Mouse (Mus musculus) lung, postnatal 36 days (tissue): ENCODE data around the gene Atoh1.
A peak's percentile ranks its signal among the peaks of the same experiment; 100 is the strongest.

Experiments
- DNase-seq: peaks from one replicate; pipeline ENCODE4 v3.0.0; 2022; ENCODE audit warnings: mixed read lengths

Atoh1 gene

DNA sequence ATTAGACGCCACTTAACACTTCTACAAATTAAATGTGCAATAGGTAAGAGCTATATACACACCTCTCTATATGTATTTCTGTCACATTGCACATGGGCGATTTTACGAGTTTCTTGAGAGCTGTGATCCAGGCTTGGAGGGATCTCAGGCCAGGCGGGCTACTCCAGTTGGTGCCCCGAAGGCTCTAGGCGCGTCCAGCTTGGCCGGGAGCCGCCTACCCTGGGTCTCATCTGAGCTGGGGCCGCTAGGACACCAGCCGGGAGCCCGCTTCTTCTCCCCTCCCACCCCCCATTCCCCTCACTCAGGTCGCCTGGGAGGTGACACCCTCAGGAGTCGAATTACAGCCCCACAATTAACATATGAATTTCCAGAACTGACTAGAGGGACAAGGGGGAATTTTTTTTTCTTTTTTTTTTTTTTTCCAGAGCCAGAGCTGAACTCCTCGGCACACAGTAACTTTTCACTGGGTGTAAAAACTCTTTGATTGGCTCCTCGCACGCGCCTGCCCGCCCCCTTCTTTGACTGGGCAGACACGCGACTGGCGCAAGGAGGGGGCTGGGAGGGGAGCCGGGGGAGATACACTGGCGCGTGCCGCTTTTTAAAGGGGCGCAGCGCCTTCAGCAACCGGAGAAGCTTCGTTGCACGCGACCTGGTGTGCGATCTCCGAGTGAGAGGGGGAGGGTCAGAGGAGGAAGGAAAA lies at the start of gene Atoh1:
TSS of gene Atoh1 (plus strand) at position 627 of the 700 bp plus-strand sequence.
- peak; percentile 30 for DNase-seq

DNA sequence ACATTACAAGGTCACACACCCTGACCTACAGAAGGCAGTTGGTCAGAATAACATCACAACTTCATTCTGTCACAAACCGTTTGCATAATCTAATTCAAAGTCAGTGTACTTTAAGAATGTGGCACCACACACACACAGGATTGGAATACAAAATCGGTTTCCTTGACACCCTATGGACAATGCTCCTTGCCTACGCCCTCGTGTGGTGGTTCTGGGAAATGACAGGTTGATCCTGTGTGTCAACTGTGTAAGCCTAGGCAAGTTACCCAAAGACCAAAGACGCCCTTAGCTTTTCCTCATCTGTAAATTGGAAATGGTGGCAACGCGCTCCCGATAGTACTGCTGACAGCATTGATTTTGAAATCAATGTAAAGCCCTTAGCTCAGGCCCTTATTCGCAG lies 45.0 kb upstream of the Atoh1 start:
- peak; percentile 30 for DNase-seq

DNA sequence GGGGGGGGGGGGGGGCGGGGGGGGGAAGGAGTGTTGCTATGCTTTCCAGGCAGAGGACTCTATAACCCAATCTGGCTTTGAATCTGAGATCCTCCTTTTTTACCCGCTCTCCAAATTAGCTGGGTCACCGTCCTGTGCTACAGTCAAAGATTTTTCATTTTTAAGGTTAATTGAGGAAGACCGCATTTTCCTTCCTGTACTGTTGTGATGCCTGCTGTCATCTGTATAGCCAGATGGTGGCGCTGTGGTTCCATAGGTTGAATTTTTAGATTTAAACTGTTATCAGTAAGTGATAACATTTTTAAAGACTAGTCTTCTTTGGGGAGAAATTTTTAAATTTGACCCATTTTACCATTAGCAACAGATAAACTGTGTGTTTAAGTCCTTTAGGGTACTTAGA lies 44.0 kb upstream of the Atoh1 start:
- DNase-seq: peak; percentile 22

DNA sequence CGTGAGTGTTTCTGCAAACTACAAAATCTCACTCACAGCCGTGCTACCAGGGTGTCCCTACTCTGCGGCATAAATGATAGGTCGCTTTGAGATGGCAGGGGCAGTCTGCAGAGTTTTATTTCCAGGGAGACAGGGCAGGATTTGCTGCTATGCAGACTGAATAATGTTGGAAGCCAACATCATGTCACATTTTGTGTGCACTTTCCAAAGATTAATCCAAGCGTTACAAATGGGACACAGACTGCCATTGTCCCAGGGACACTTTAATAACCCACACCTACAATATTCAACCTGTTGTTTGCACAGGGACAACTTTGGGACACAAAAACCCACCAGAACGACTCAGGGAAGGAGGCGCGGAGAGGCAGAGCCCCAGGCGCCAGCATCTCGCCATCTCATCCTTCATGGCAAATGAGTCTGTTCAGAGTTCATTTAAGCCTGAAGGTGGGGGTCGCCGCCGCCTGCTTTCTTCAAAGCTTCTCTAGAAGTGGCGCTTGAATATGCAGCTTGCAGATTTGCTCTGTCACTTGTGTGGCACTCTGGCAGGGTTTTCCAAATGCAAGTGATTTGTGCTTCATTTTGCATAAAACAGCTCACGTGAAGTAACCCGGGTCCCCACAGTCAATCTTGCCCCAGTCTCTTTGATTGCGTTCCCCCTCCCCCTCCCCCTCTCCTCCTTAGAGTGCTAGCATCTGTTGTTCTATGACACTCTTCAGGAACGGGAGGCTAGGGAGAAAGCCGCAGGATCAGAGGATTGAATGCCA lies 40.6 kb upstream of the Atoh1 start:
- no peak for DNase-seq

DNA sequence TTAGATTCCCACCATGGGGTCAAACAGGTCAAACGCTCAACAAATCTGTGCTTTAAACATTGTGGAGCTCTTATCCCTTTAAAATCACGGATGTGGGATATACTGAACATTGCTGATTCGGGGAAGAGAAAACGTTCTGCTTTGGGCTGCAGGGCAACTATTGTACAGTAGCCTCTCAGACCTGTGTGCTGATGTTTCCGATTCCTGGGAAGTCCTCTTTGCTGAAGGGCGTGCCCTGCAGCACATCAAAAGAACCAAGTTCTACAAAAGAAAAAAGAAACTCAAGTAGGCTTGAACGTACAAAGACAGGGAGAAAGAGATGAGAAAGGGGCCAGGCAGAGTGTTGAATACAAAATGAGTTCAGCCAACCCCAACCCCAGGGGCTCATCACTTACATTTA lies 34.2 kb upstream of the Atoh1 start:
- DNase-seq: no peak

DNA sequence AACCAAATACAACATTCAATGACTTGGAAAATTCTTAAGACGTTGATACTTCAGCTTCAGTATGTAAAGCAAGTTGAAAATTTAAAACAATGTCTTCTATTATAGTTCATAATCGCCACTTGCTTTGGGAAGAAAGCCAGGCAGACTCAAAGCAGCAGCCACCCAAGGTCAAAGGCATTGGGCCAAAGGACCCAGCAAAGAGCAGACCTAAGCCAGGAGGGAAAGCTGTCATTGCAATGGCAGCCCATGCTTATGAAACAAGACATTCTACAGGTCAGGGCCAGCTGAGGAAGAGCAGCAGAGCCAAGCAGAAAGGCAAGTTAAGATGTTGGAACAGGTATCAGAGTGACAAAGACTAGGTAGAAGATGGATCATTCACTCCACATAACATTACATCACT lies 25.3 kb upstream of the Atoh1 start:
- DNase-seq: no peak

DNA sequence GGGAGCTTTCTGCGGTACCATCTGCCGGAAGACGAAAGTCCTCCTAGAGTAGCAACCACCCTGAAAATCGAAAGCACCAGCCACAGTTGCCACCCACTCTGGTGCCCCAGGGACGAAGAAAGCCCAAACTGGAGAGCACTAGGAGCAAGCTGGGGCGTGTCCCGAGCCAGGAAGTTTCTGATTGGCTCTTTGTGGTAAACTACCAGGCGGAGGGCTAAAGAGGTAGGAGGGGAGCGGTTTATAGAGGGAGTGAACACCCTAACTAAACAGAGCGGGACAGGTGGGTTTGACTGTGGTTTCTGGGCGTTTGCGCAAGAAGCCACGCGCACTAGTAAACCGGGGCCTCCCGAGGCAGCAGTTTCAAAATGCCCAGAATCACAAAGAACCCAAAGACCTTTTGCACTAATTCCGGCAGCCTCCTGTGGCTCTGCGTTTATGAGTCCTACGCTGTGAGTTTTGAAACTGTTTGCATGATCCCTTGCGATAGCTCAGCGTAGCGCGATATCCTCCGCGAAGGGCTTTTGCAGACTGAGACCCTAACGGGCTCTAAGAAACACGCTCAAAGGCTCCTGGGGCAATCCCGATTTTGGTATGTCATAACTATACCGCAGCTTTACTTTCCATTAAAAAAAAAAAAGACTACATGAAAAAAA lies 1.0 kb upstream of the Atoh1 start:
- peak; percentile 66 for DNase-seq

DNA sequence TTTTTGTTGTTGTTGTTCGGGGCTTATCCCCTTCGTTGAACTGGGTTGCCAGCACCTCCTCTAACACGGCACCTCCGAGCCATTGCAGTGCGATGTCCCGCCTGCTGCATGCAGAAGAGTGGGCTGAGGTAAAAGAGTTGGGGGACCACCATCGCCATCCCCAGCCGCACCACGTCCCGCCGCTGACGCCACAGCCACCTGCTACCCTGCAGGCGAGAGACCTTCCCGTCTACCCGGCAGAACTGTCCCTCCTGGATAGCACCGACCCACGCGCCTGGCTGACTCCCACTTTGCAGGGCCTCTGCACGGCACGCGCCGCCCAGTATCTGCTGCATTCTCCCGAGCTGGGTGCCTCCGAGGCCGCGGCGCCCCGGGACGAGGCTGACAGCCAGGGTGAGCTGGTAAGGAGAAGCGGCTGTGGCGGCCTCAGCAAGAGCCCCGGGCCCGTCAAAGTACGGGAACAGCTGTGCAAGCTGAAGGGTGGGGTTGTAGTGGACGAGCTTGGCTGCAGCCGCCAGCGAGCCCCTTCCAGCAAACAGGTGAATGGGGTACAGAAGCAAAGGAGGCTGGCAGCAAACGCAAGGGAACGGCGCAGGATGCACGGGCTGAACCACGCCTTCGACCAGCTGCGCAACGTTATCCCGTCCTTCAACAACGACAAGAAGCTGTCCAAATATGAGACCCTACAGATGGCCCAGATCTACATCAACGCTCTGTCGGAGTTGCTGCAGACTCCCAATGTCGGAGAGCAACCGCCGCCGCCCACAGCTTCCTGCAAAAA lies 496 bp downstream of the Atoh1 start:
- peak; percentile 2 for DNase-seq

DNA sequence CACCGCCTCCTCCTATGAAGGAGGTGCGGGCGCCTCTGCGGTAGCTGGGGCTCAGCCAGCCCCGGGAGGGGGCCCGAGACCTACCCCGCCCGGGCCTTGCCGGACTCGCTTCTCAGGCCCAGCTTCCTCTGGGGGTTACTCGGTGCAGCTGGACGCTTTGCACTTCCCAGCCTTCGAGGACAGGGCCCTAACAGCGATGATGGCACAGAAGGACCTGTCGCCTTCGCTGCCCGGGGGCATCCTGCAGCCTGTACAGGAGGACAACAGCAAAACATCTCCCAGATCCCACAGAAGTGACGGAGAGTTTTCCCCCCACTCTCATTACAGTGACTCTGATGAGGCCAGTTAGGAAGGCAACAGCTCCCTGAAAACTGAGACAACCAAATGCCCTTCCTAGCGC lies 1.1 kb downstream of the Atoh1 start:
- DNase-seq: no peak

DNA sequence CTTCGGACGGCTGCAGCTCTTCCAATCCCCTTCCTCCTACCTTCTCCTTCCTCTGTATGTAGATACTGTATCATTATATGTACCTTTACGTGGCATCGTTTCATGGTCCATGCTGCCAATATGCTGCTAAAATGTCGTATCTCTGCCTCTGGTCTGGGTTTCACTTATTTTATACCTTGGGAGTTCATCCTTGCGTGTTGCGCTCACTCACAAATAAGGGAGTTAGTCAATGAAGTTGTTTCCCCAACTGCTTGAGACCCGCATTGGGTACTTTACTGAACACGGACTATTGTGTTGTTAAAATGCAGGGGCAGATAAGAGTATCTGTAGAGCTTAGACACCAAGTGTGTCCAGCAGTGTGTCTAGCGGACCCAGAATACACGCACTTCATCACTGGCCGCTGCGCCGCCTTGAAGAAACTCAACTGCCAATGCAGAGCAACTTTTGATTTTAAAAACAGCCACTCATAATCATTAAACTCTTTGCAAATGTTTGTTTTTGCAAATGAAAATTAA lies 1.6 kb downstream of the Atoh1 start:
- DNase-seq: no peak

DNA sequence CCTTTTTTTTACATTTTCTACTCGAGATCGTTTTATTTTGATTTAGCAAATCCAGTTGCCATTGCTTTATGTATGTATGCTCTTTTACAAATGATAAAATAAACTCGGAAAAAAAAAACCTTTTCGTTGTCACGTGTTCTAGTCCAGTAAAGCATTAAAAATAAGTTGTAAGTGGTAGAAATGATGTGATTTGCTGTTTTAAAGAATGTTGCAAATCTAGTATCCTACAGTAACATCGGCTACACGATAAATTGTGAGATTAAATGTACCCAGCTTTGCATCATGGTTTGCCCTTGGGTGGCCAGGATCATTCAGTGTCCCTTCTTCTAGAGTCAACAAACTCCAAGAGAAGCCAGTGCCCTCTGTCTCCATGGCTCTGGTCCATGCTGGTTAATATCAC lies 2.2 kb downstream of the Atoh1 start:
- no peak for DNase-seq

DNA sequence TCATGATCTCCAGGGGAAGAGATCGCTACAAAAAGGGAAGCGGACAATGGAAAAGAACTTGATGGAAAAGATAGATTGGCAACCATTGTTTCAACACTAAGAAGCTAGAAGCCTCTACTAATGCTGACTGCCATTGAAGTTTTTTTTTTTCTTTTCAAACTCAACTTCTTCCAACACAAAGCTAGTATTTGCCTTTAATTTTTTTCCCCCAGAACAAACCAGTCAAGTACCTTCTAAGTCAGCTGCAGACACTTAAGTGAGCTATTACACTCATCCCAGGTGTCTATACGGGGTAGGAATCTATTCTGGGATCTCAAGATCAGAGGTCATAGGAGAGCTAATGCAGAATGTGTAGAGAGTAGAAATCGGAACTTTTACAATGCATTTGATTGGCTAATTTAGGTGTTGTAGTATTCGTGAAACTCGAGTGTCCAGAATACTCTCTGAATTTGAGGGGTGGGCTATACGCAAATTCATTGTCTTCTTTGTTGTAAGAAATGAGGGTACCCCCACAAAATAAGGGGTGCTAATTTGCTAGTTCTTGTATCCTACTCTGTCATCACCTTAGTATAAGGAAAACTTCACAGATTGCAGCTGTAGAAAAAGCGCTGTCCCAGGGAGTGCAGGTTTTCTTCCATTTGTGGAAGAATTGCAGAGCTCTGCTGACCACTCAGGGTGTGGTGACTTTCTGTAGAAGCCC lies 2.8 kb downstream of the Atoh1 start:
- no peak for DNase-seq

DNA sequence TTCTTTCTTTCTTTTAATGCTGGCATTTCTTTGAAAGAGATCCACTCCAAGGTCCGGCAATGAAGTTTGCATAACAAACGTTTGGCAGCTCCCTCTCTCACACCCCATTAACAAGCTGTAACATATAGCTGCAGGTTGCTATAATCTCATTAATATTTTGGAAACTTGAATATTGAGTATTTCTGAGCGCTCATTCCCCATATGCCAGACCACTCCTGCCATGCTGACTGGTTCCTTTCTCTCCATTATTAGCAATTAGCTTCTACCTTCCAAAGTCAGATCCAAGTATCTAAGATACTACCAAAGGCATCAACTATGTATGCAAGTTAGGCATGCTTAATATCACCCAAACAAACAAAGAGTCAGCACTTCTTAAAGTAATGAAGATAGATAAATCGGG lies 4.4 kb downstream of the Atoh1 start:
- no peak for DNase-seq

DNA sequence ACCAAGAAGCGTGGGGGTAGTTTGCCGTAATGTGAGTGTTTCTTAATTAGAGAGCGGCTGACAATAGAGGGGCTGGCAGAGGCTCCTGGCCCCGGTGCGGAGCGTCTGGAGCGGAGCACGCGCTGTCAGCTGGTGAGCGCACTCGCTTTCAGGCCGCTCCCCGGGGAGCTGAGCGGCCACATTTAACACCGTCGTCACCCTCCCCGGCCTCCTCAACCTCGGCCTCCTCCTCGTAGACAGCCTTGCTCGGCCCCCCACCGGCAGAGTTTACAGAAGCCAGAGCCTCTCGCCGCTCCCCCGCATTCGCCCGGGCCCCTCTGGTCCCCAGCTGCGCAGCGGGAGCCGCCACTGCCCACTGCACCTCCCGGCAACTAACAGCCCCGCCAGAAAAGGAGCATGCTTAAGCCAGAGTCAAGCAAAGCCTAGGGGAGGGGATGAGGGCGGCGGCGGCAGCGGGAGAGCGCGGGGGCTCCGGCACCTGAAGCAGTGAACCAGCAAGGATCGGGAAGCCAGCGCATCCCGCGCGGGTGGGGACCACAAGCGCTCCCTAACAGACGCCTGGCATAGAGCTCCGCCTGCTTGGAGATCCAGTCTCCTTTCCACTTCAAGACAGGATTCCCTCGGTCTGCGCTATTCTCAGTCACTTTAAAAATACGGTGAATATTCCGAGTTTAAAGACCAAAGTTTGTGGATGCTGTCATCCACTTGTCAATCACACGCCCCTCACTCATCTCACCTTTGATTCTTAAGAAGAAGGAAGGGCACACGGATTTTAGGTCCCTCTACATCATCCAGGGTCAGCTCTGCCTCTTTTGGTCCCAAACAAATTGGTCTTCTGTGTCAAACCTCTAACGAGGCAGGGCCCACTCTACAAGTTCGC lies 5.8 kb downstream of the Atoh1 start:
- DNase-seq: no peak

DNA sequence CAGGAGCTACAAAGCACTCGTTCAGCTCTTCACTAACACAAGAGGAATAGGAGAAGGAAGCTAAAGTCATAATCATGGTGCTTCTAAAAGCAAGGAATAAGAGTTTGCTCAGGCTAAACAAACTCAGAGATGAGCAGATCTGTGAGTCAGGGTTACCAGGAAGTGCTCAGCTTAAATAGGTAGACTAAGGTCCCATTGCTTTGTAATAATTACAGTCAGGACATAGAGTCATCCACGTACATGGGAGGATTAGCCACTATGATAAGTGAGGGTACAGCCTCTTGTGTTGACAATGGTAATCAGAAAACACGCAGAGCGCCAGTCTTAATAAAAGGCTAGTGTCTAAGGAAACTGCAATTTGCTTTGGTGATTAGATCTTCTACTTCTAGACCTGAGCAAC lies 7.4 kb downstream of the Atoh1 start:
- DNase-seq: no peak

DNA sequence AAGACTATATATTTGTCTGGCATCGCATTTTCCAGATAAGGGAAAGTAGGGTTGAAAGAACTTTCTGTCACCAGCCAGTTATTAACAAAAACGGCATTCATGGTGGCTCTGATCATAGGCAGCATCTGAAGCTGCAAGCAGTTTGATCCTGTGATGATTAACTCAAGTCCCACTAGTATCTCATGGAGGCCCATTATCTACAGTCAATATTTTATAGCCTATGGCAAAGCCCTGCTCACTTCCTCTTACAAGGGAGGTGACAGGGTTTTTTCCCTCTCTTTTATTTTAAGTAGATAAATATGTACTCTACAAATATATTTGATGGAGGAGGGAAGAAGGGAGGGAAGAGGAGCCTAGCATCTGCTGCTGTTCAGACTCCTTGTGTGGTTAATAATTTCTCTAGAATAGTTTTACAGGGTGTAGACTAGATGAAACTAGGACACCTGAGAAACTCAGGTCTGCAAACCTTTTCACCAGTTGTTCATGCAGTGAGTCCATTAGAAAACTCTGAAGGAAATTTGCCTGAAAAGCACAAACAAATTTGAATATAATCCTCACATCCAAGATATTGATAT lies 14.1 kb downstream of the Atoh1 start:
- DNase-seq: no peak

DNA sequence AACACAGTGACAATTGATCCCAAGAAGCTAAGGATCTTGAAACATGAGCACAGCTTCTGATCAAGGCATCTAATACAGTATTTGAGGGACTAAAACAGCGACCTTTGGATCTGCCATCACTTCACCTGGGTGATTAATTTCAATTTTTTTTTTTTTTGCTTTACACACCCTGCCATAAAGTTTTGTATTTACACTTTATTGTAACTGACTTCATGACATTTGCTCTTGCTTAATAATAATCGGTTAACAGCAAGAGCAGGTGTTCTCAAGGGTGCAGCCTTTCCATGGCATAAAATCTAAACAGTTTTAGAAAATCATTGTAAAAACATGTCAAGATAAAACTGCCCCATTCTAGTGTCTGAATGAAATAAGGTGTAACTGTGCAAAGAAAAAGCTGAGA lies 25.6 kb downstream of the Atoh1 start:
- DNase-seq: no peak

DNA sequence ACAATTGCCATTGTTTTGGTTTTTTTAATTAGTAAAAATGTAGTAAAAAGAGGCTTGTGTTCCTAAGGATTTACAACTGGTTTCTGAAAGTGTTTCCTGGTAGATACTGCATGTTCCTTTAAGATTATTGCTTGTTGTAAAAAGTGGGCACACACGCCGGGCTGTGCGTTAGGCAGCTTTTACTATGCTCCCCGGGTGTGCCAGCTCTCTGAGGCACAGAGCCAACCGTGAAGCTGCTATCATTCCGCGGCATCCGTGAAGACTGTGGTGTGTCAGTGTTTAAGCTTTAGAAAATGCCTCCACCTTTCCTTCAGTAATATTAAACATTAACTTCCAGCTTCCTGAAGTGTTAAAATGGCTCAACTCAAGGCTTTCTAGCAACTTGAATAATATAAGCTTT lies 35.0 kb downstream of the Atoh1 start:
- no peak for DNase-seq

DNA sequence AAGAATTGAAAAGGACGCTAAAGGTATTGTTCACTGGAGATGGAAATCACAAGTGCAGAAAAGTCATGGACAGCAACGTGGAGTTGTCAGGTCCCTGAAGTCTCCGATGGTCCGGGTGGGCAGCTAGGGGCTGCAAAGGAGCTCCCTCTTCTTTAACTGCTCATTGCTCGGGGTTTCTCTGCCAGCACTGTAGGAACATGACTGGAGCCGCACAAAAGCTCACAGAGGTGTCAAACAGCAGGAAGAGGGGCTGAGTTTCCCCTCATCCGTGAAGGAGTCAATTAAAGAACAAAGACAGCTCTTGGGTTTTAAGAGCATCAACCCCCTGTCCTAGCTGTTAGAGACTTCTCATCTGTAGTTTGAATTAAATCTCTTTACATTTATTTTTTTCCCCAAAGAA lies 44.5 kb downstream of the Atoh1 start:
- DNase-seq: no peak
